Mouse (Mus musculus) 3T3-L1 (cell line): ENCODE measurements around the gene Gm20388.

Experiments
- DNase-seq: peaks from one replicate; pipeline ENCODE4 v3.0.0-alpha.2; 2015; ENCODE audit warnings: low read depth, low spot score

Gm20388 gene

GRCm38 (mm10) chr8:122101816-122102215 is 2191.2 kb downstream of the Gm20388 start:
- DNase-seq = peak; percentile 50

- DNase-seq = peak; percentile 13
Observed at GRCm38 (mm10) chr8:122102286-122102685, 2191.6 kb downstream of the Gm20388 start.

DNA sequence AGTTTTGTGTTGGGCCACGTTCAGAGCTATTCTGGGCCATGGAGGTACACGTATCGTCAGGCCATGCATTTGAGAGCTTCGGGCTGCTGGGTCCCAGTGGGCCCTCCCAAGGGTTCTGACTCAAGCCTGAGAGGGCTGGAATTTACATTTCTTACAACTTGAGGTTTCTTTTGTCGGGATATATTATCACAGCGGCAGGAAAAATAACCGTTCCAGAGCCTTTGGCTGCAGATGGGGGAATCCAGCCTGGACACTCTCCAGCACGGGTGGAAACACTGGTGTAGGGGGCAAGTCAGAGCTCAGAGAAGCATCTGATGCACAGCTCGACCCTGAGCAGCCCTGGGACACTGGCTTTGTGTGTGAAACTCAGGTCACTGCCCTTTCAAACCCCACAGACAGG is 2192.6 kb downstream of the Gm20388 start:
- peak; percentile 56 for DNase-seq

- no peak for DNase-seq
Observed at GRCm38 (mm10) chr8:122104658-122105057, 2194.0 kb downstream of the Gm20388 start.

DNA sequence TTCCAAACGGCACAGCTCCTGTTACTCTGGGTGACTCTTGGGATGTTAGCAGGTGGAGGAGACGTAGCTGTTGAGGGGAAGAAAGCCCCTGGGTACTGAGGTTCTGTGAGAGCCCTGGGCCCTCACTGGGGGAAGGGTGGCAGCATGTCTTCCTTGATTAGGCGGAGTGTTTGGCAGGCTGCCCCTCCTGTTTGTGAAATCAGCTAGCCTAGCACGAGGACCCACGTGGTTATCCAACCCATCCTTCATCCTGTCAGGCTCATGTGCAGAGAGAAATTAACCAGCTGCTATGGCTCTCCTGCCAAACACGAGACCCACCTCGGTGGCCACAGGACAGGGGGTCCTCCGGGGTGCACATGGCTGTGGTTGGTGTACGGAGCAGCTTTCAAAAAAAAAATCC is 2195.6 kb downstream of the Gm20388 start:
- DNase-seq = peak; percentile 44

DNA sequence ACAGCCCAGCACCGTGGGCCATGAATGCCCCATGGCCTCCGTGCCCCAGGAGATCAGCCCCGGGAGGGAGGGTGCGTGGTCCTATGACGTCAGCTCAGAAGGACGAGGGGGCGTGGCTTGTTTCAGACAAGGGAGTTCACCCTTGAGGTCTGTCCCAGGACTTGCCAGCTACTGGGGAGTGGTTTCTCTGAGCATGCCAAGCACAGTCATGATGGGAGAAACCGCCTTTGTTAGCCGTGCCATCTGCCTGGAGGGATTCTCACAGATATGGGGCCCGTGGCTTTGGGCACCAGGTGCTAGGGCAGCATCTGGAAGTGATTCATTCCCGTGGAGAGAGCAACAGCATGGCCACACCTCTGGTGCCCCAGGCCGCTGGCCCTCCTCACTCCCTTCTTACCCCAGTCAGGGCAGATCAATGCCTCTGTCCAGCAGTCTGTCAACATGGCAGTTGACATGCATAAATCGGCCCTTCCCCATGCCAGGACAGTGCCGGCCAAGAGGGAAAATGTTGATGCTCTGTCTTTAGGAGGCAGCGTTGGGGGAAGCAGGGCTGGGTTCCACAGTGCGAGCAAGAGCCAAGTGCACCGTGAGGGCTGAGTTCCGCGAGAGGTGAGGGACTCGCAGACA is 2199.7 kb downstream of the Gm20388 start:
- DNase-seq = peak; percentile 73

- DNase-seq = peak; percentile 48
Observed at GRCm38 (mm10) chr8:122110867-122111253, 2200.2 kb downstream of the Gm20388 start.

DNA sequence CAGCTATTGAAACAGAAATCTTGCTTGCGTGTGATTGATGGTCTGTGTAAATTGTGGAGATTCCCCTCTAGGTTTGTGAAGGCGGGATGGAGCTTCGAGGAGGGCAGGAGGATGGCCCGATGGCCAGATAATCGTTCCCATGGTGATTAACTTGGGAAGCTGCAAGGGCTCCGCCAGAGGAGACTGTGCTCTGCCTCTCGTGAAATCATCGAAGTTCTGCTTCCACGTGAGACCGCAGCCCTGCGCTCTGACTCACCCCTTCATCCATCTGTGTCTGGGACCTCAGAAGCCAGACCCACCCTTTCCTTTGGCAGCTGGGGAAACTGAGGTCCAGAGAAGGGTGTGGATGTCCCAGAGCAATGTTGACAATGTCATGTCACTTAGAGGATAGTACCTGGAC is 2201.1 kb downstream of the Gm20388 start:
- DNase-seq = no peak

- peak; percentile 13 for DNase-seq
Observed at GRCm38 (mm10) chr8:122112264-122112965, 2201.8 kb downstream of the Gm20388 start.

DNA sequence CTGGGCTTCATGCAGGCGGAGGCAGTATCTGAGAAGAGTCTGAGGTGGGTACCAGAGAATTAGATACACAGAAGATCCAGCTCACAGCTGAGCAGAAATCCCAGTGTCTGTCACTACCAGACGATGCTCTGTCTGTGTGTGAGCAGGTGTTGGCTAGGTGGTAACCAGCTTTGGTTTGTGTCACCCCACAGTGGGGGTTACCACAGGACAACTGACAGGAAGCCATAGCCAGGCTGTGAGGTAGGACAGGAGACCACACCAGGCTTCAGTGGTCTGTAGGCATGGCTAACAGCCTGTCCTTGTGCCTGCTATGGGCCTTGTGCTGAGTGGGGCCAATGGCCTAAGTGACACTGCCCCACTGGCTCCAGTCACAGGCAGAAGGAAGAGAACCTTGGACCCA is 2204.2 kb downstream of the Gm20388 start:
- no peak for DNase-seq

GRCm38 (mm10) chr8:122116716-122117357 is 2206.2 kb downstream of the Gm20388 start:
- DNase-seq = no peak

GRCm38 (mm10) chr8:122118097-122118496 is 2207.5 kb downstream of the Gm20388 start:
- no peak for DNase-seq

DNA sequence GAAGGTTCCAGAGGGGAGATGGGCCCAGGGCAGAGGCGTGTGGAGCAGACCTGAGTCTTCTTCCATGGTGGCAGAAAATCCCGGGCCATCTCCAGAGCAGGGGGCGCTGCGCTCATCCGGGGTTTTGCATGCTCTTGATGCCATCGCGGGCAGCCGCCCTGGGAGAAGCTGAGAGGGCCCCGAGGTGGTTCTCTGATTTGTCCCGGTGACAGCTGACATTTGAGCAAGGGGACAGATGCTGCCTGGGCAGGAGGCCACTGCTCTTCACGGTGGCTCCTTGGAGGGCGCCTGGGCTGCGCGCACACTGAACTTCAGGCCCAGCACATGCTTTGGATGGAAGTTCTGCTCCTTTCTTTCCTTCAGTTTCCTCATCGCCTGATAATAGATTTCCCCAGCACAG is 2207.9 kb downstream of the Gm20388 start:
- DNase-seq = no peak

DNA sequence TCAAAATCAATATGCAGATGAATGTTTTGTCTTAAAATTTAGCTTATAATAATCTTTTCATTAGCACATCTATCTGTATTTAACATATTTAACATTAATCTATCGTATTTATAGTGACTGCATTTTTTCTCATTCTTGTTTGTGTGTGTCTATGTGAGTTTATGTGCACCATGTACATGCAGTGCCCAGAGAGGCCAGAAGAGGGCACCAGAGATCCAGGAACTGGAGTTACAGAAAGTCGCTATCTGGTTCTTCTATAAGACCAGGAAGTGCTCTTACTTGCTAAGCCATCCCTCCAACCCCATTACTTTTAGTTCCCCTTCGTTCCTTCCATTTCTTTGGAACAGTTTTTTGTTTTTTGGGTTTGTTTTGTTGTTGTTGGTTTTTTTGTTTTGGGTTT is 2213.7 kb downstream of the Gm20388 start:
- DNase-seq = peak; percentile 34

GRCm38 (mm10) chr8:122126659-122127058 is 2216.0 kb downstream of the Gm20388 start:
- no peak for DNase-seq

- no peak for DNase-seq
Observed at GRCm38 (mm10) chr8:122134121-122134529, 2223.5 kb downstream of the Gm20388 start.

- DNase-seq = no peak
Observed at GRCm38 (mm10) chr8:122135494-122135893, 2224.9 kb downstream of the Gm20388 start.

DNA sequence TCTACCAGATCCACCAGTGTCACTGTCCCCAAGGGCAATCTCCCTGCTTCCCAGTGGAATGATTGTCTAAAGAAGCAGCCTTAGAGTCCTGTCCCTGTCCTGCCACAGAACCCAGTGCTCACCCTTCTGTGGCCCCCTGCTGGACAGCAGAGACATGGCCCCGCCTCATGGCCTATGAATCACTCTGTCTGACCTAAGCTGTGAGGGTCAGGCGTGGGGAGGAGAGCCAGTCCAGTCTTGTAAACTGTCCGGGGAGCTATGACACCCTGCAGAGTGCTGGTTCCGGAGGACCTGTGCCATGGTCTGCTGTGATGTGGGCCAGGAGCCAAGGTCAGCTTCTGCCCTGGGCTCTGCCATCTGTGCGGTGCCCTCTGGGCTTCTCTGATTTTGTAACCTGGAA is 2229.1 kb downstream of the Gm20388 start:
- DNase-seq = peak; percentile 85

DNA sequence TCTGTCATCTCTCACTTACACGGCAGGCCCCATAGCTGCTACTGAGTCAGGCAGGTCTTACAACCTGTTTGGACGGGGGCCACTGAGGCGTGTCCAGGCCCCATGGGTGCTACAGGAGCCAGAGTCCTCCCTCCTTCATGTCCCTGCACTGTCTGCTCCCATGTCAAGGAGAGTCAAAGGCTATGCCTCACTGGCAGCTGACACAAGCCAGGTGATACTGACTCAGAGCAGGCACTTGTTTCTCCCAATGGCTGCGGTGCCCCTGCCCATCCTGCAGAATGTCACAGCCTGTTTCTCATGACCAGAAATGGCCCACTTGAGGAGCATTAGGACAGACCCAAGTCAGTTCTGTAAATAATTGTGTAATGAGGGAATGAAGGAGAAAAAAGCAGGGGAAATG is 2229.8 kb downstream of the Gm20388 start:
- DNase-seq = no peak

DNA sequence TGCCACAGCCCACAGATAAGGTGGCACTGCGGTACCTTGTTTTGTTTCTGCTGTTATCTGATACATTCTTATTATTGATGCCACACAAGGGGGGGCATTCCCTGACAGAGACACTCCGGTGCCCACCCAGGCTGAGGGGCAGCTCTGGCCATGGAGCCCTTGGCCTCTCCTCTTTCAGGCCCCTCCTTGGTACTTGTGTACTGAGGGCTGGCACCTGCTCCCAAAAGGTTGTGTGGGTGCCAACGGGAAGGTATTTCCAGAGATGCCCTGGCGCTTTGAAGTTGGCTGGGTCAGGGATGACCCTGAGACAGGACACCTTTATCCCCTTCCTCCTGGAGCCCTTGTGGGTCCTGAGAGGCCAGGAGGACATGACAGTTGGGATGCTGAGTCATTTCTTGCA is 2231.8 kb downstream of the Gm20388 start:
- DNase-seq = no peak

- DNase-seq = peak; percentile 43
Observed at GRCm38 (mm10) chr8:122143231-122143630, 2232.6 kb downstream of the Gm20388 start.

GRCm38 (mm10) chr8:122144729-122145311 is 2234.2 kb downstream of the Gm20388 start:
- DNase-seq = peak; percentile 95
